Mouse (Mus musculus) lung, postnatal 25 days (tissue): Measurements from ENCODE around the gene Fgf8.
A peak's percentile ranks its signal among the peaks of the same experiment; 100 is the strongest.

Experiments used
- DNase-seq: peaks from one replicate; pipeline ENCODE4 v3.0.0; 2022; ENCODE audit warnings: low spot score

Gene Fgf8

GRCm38 (mm10) chr19:45727231-45727630 lies 15.5 kb downstream of the Fgf8 start:
- no peak for DNase-seq

DNA sequence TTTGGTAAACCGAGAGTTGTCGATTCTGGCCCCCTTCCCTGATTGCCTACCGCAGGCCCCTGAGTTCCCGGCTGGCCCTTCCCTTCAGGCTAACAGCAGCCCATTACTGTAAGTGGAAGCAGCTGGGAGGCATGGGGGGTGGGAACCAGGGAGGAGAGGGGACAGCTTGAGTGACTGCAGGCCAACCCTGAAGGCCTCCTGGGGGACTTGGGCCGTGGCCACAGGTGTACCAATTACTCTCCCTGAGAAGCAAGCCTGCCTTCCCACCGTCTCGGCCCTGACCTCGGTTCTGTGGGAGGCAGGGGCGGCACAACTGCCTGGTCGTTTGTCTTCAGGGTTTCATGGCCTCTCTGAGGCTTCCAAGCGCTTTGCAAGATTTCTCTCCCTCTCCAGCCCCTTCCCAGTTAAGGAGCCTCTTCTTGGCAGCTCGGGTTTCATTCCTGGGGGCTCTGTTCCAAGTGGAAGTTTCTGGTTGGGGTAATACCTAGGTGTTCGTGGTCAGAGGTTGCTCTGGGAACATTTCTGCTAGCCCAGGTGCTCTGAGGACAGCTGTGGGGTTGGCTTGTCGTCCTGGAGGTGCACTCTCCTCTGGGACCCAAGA lies 16.9 kb downstream of the Fgf8 start:
- no peak for DNase-seq

DNA sequence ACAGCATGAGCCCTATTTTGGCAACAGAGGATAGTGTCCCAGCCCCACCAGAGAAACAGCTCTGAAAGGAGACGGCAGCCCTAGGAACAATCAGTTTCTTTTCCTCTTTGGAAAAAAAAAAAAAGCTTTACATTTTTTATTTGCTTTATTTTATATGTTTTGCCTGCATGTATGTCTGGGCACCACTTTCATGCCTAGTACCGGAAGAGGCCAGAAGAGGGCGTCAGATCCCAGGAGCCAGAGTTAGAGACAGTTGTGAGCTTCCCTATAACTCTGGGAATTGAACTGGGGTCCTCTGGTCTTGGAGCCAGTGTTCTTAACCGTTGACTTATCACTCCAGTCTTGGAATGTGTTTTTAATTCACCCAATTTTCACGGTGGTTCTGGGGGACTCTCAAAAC lies 20.5 kb downstream of the Fgf8 start:
- no peak for DNase-seq

DNA sequence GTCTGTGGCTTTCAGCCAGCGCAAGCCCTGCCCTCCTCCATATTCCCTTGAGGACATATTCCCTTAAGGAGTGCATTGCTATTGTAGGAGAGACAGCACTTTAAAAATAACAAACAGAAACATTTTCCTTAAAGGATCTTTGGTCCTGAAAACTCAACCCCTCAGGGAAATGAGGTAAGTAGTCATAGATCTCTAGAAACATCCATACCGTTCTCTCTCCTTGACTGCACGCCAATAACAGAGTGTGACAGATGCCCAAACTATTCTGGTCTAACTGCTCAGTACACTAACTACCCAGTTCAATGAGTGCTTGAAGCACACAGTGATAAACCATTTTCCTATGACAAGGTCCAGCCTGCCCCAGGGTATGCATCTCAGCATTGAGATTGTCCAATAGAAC lies 24.4 kb downstream of the Fgf8 start:
- no peak for DNase-seq

- peak; percentile 13 for DNase-seq
Observed at GRCm38 (mm10) chr19:45717493-45718220, 25.1 kb downstream of the Fgf8 start.

DNA sequence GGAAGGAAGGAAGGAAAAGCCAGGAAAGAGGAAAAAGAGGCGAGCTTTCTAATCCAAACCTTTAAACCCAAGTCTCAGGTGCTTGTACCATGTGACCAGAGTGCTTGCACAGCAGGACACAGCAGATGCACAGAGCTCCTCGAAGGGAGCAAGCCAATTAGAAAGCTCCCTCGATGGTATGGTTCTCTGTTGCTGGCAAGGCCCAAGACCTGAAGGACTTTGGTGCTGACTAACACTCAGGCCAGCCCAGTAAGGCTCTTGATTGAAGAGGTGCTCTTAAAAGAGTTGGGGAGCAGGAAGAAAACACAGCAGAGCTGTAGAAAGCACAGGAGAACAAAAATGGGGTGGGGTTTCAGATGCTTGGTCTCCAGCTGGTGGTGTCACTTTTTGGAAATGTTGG lies 34.0 kb downstream of the Fgf8 start:
- peak; percentile 53 for DNase-seq

DNA sequence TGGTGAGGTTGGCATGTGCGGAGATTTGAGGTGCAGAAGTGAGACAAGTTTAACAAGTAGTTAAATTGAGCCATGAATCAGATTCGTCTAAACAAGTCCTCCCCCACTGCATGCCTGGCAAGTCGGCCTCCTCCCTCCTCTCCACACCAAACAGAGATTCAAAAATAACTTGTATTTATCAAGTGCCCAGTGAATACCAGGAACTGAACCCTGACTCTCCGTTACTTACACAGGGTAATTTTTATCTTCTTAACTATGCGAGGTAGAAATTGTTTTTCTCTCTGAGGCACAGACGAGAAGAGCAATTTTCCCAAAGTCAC lies 46.5 kb downstream of the Fgf8 start:
- DNase-seq: peak; percentile 8

- DNase-seq: no peak
Observed at GRCm38 (mm10) chr19:45695496-45696280, 47.0 kb downstream of the Fgf8 start.

GRCm38 (mm10) chr19:45694056-45694455 lies 48.7 kb downstream of the Fgf8 start:
- DNase-seq: no peak

GRCm38 (mm10) chr19:45692211-45692610 lies 50.5 kb downstream of the Fgf8 start:
- DNase-seq: no peak

GRCm38 (mm10) chr19:45691001-45691535 lies 51.6 kb downstream of the Fgf8 start:
- DNase-seq: no peak

DNA sequence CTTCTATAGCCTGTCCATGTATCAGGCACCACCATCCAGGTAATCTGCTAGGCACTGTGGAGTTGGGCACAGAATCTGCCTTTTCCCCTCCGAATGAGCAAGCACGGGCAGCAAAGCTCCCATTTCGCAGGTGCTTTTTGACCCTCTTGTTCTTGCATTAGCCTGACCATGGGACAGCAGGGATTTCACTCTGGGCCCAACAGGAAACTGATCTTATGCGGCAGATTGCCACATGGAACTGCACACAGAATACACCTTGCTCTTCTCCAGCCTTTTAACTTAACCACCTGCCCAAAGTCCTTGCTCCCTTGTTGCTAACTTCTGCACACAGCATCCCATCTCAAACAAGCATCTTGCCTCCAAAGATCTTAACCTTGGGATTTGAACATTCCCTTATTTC lies 55.7 kb downstream of the Fgf8 start:
- no peak for DNase-seq
